Mouse (Mus musculus) lung, adult 2 months (tissue): ENCODE results near the gene Dusp21.

Experiments used
- CTCF ChIP-seq: fragments of 200-500 bp; IDR thresholded peaks from 2 replicates; pipeline ENCODE4 v1.5.1; 2011; ENCODE audit warnings: mild to moderate bottlenecking, low read length, control low read depth; ENCODE audit not compliant: insufficient read depth
- POLR2A ChIP-seq: fragments of 200-500 bp; IDR thresholded peaks from 2 replicates; pipeline ENCODE4 v1.6.1; 2011; ENCODE audit warnings: low read depth, mild to moderate bottlenecking, control low read depth, low read length, borderline replicate concordance; ENCODE audit errors: extremely low read depth

DNA sequence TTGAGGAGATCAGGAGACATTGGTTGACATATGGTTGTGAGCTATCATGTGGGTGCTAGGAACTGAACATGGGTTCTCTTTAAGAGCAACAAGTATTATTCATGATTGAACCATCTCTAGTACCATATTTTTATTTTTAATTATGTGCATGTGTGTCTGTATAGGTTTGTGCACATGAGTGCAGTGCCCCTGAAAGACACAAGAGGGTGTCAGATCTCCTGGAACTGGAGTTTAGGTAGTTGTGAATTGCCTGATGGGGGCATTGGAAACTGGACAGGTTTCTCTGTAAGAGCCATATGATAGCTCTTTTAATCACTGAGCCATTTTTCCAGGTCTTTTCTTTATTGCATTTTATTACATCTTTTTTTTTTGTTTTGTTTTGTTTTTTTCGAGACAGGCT, 23.3 kb downstream of the Dusp21 start:
- TF ChIP-seq POLR2A (no peak), CTCF (no peak)
